Mouse (Mus musculus): ENCODE data around the gene Prkcg. TPM values are rescaled to one million over a fixed set of nuclear protein-coding genes. Genes with fewer than 3 reads are reported as not detected.

Gene Prkcg
- polyA plus RNA-seq, 1 experiment from 2014 or later: 0.25 TPM

GRCm38 (mm10) chr7:3280654-3281153, 8.3 kb upstream of the Prkcg start:
- no peaks in the 10 kb centered on the region for H3K27me3 ChIP-seq (ENCODE audit: insufficient read depth, low read length)
- peak; percentile 66 for DNase-seq
- H3K4me3 ChIP-seq (ENCODE audit: low read depth, low read length): no peak overlapping the region
- no peaks in the 10 kb centered on the region for H3K36me3 ChIP-seq (ENCODE audit: insufficient read depth)
- no peak overlapping the region for H3K9ac ChIP-seq
- no peak for TF ChIP-seq CTCF (IDR thresholded peaks at IDR 0.05; ENCODE audit: low read depth)
- H3K27ac ChIP-seq (ENCODE audit: low read depth): no peak overlapping the region
- H3K4me2 ChIP-seq: no peak overlapping the region
- no peaks in the 10 kb centered on the region for H3K4me1 ChIP-seq (ENCODE audit: insufficient read depth)
- ATAC-seq (ENCODE audit: insufficient read depth): peak; percentile 46; the same call in 1 of the 2 replicates
- WGBS: 27% methylated on average over 8 of the region's 8 CpGs
- no peaks in the 10 kb centered on the region for H3K9me3 ChIP-seq (ENCODE audit: low read depth, low read length)

GRCm38 (mm10) chr7:3281741-3282140, 7.2 kb upstream of the Prkcg start:
- no peak for DNase-seq
- Histone ChIP-seq H3K36me3 (ENCODE audit: insufficient read depth) (no peaks in the 10 kb centered on the region), H3K4me1 (ENCODE audit: insufficient read depth) (peaks cover 3% of the 10 kb centered on the region; the same call in 1 of the 2 replicates), H3K27me3 (ENCODE audit: insufficient read depth, low read length) (no peaks in the 10 kb centered on the region), H3K27ac (ENCODE audit: low read depth) (no peak overlapping the region), H3K9me3 (ENCODE audit: low read depth, low read length) (no peaks in the 10 kb centered on the region), H3K4me2 (no peak overlapping the region), H3K9ac (no peak overlapping the region), H3K4me3 (ENCODE audit: low read depth, low read length) (no peak overlapping the region)
- 74% methylated on average over 6 of the region's 6 CpGs for WGBS
- TF ChIP-seq CTCF (IDR thresholded peaks at IDR 0.05; ENCODE audit: low read depth): no peak
- no peak for ATAC-seq (ENCODE audit: insufficient read depth)

GRCm38 (mm10) chr7:3283081-3283875, 5.7 kb upstream of the Prkcg start:
- Histone ChIP-seq H3K4me2 (no peak overlapping the region), H3K4me3 (ENCODE audit: low read depth, low read length) (no peak overlapping the region), H3K27me3 (ENCODE audit: insufficient read depth, low read length) (no peaks in the 10 kb centered on the region), H3K9ac (no peak overlapping the region), H3K27ac (ENCODE audit: low read depth) (no peak overlapping the region), H3K9me3 (ENCODE audit: low read depth, low read length) (no peaks in the 10 kb centered on the region), H3K36me3 (ENCODE audit: insufficient read depth) (no peaks in the 10 kb centered on the region), H3K4me1 (ENCODE audit: insufficient read depth) (peaks cover 3% of the 10 kb centered on the region; the same call in 1 of the 2 replicates)
- no peak for TF ChIP-seq CTCF (IDR thresholded peaks at IDR 0.05; ENCODE audit: low read depth)
- DNase-seq (no peak), ATAC-seq (ENCODE audit: insufficient read depth) (no peak)
- WGBS: 80% methylated on average over 11 of the region's 11 CpGs

- H3K36me3 ChIP-seq (ENCODE audit: insufficient read depth): no peaks in the 10 kb centered on the region
- no peak overlapping the region for H3K4me3 ChIP-seq (ENCODE audit: low read depth, low read length)
- TF ChIP-seq CTCF (IDR thresholded peaks at IDR 0.05; ENCODE audit: low read depth): no peak
These were observed 4.4 kb upstream of the Prkcg start for GRCm38 (mm10) chr7:3284604-3285003.

GRCm38 (mm10) chr7:3286036-3286435, 2.9 kb upstream of the Prkcg start:
- WGBS: 90% methylated on average over 5 of the region's 5 CpGs
- H3K9ac ChIP-seq: no peak overlapping the region
- DNase-seq (no peak), ATAC-seq (ENCODE audit: insufficient read depth) (no peak)
- TF ChIP-seq CTCF (IDR thresholded peaks at IDR 0.05; ENCODE audit: low read depth): no peak
- no peak overlapping the region for H3K27ac ChIP-seq (ENCODE audit: low read depth)
- H3K4me2 ChIP-seq: no peak overlapping the region
- H3K36me3 ChIP-seq (ENCODE audit: insufficient read depth): no peaks in the 10 kb centered on the region
- no peak overlapping the region for H3K4me3 ChIP-seq (ENCODE audit: low read depth, low read length)
- no peaks in the 10 kb centered on the region for H3K9me3 ChIP-seq (ENCODE audit: low read depth, low read length)
- peaks cover 3% of the 10 kb centered on the region; the same call in 1 of the 2 replicates for H3K4me1 ChIP-seq (ENCODE audit: insufficient read depth)
- no peaks in the 10 kb centered on the region for H3K27me3 ChIP-seq (ENCODE audit: insufficient read depth, low read length)

More at GRCm38 (mm10) chr7:3284604-3285003, 4.4 kb upstream of the Prkcg start:
- Histone ChIP-seq H3K4me1 (ENCODE audit: insufficient read depth) (peaks cover 3% of the 10 kb centered on the region; the same call in 1 of the 2 replicates), H3K27me3 (ENCODE audit: insufficient read depth, low read length) (no peaks in the 10 kb centered on the region), H3K27ac (ENCODE audit: low read depth) (no peak overlapping the region), H3K9me3 (ENCODE audit: low read depth, low read length) (no peaks in the 10 kb centered on the region), H3K9ac (no peak overlapping the region), H3K4me2 (no peak overlapping the region)
- no peak for DNase-seq
- no peak for ATAC-seq (ENCODE audit: insufficient read depth)
- 81% methylated on average over 10 of the region's 10 CpGs for WGBS

- TF ChIP-seq CTCF (IDR thresholded peaks at IDR 0.05; ENCODE audit: low read depth): no peak
- no peak for ATAC-seq (ENCODE audit: insufficient read depth)
- Histone ChIP-seq H3K36me3 (ENCODE audit: insufficient read depth) (no peaks in the 10 kb centered on the region), H3K9ac (no peak overlapping the region), H3K27me3 (ENCODE audit: insufficient read depth, low read length) (no peaks in the 10 kb centered on the region), H3K4me3 (ENCODE audit: low read depth, low read length) (no peak overlapping the region), H3K9me3 (ENCODE audit: low read depth, low read length) (no peaks in the 10 kb centered on the region), H3K27ac (ENCODE audit: low read depth) (no peak overlapping the region), H3K4me1 (ENCODE audit: insufficient read depth) (peaks cover 7% of the 10 kb centered on the region; the same call in 1 of the 2 replicates), H3K4me2 (no peak overlapping the region)
- peak; percentile 55 for DNase-seq
- 44% methylated on average over 7 of the region's 7 CpGs for WGBS
These were observed 1.8 kb upstream of the Prkcg start for GRCm38 (mm10) chr7:3287186-3287585.

- Histone ChIP-seq H3K4me2 (peak overlapping the region; percentile 76), H3K4me3 (ENCODE audit: low read depth, low read length) (peak overlapping the region; percentile 52), H3K27me3 (ENCODE audit: insufficient read depth, low read length) (no peaks in the 10 kb centered on the region), H3K27ac (ENCODE audit: low read depth) (peak overlapping the region; percentile 94), H3K4me1 (ENCODE audit: insufficient read depth) (peaks cover 7% of the 10 kb centered on the region; the same call in 1 of the 2 replicates), H3K9me3 (ENCODE audit: low read depth, low read length) (no peaks in the 10 kb centered on the region), H3K9ac (peak overlapping the region; percentile 64), H3K36me3 (ENCODE audit: insufficient read depth) (peaks cover 16% of the 10 kb centered on the region)
- DNase-seq (peak; percentile 100), ATAC-seq (ENCODE audit: insufficient read depth) (peak; percentile 83)
- no peak for TF ChIP-seq CTCF (IDR thresholded peaks at IDR 0.05; ENCODE audit: low read depth)
- WGBS: under 1% methylated on average over 18 of the region's 18 CpGs
These were observed 1.5 kb downstream of the Prkcg start for GRCm38 (mm10) chr7:3290257-3291033.
